ENCODE assay signal across 16 mouse cellular contexts in genomic region chr12:13706510-13706909, GRCm38 (mm10).
A peak's percentile ranks its signal among the peaks of the same experiment; 100 is the strongest.
DNase-seq lines count a peak whose midpoint lies in the region; ATAC-seq and TF ChIP-seq lines count a peak whose summit lies in the region.
"Had no signal": no experiment of that assay in that cellular context is flagged by ENCODE, and none has a peak within 500 bp of the region (broad histone marks: within the 10 kb centered on the region; RNA-seq: fewer than 3 reads in every experiment).

No protein-coding gene starts in this region.

- WGBS in kidney, postnatal 0 days: 24% methylated on average over 4 of the region's 4 CpGs
- WGBS in embryonic facial prominence, embryonic 14.5 days: 66% methylated on average over 4 of the region's 4 CpGs
- 10% methylated on average over 4 of the region's 4 CpGs for WGBS in forebrain, embryonic 16.5 days
- WGBS in midbrain, postnatal 0 days: 28% methylated on average over 4 of the region's 4 CpGs

- no peak for ATAC-seq in kidney, postnatal 0 days (replicated peaks; ENCODE audit: low FRiP score, low read depth)
- peak; percentile 18; the same call in 1 of the 2 replicates for ATAC-seq in embryonic facial prominence, embryonic 14.5 days (ENCODE audit: low read depth)
- peak; percentile 62 for ATAC-seq in forebrain, embryonic 16.5 days
- no peak for ATAC-seq in midbrain, postnatal 0 days (ENCODE audit: low FRiP score)
- ATAC-seq in erythroblast, adult 5-6 weeks (replicated peaks; ENCODE audit: low FRiP score, poor library complexity, severe bottlenecking): no peak

- H3K4me3 ChIP-seq in kidney, postnatal 0 days (replicated peaks; ENCODE audit: low read depth, low read length): no peak overlapping the region
- H3K4me3 ChIP-seq in embryonic facial prominence, embryonic 14.5 days (ENCODE audit: low read depth, low read length): no peak overlapping the region
- no peak overlapping the region for H3K4me3 ChIP-seq in forebrain, embryonic 16.5 days (replicated peaks; ENCODE audit: low read length)
- no peak overlapping the region for H3K4me3 ChIP-seq in midbrain, postnatal 0 days (ENCODE audit: low read depth, low read length)
- H3K4me3 ChIP-seq: heart, embryonic 13.5 days; liver, embryonic 15.5 days had no signal

- no peak overlapping the region for H3K9ac ChIP-seq in kidney, postnatal 0 days (ENCODE audit: low read depth, low read length)
- H3K9ac ChIP-seq in embryonic facial prominence, embryonic 14.5 days (ENCODE audit: low read depth, low read length): no peak overlapping the region
- no peak overlapping the region for H3K9ac ChIP-seq in forebrain, embryonic 16.5 days (replicated peaks; ENCODE audit: low read depth, low read length)
- H3K9ac ChIP-seq in midbrain, postnatal 0 days (replicated peaks; ENCODE audit: low read length, poor library complexity, severe bottlenecking): no peak overlapping the region
- H3K9ac ChIP-seq: heart, embryonic 13.5 days; liver, embryonic 15.5 days had no signal

- H3K4me2 ChIP-seq in kidney, postnatal 0 days (ENCODE audit: low read length): no peak overlapping the region
- H3K4me2 ChIP-seq in embryonic facial prominence, embryonic 14.5 days (ENCODE audit: low read depth, low read length): no peak overlapping the region
- no peak overlapping the region for H3K4me2 ChIP-seq in forebrain, embryonic 16.5 days (ENCODE audit: low read length)
- no peak overlapping the region for H3K4me2 ChIP-seq in midbrain, postnatal 0 days (ENCODE audit: low read depth, low read length, poor library complexity, severe bottlenecking)
- H3K4me2 ChIP-seq: heart, embryonic 13.5 days; liver, embryonic 15.5 days had no signal

- H3K27me3 ChIP-seq in kidney, postnatal 0 days (ENCODE audit: insufficient read depth, low read length): no peaks in the 10 kb centered on the region
- H3K27me3 ChIP-seq in embryonic facial prominence, embryonic 14.5 days (replicated peaks; ENCODE audit: control insufficient read depth, insufficient read depth, low read length): no peaks in the 10 kb centered on the region
- no peaks in the 10 kb centered on the region for H3K27me3 ChIP-seq in forebrain, embryonic 16.5 days (replicated peaks; ENCODE audit: control insufficient read depth, insufficient read depth, low read length)
- H3K27me3 ChIP-seq in midbrain, postnatal 0 days (ENCODE audit: insufficient read depth, low read length): no peaks in the 10 kb centered on the region
- H3K27me3 ChIP-seq: heart, embryonic 13.5 days; liver, embryonic 15.5 days had no signal

- TF ChIP-seq CTCF in kidney, postnatal 0 days (IDR thresholded peaks at IDR 0.05; ENCODE audit: low read depth): no peak
- no peak for TF ChIP-seq CTCF in midbrain, postnatal 0 days (IDR thresholded peaks at IDR 0.05)

- H3K4me1 ChIP-seq in kidney, postnatal 0 days (replicated peaks; ENCODE audit: insufficient read depth, low read length): no peaks in the 10 kb centered on the region
- H3K4me1 ChIP-seq in embryonic facial prominence, embryonic 14.5 days (ENCODE audit: control insufficient read depth, insufficient read depth, low read length): no peaks in the 10 kb centered on the region
- peaks cover 4% of the 10 kb centered on the region; the same call in 1 of the 2 replicates for H3K4me1 ChIP-seq in forebrain, embryonic 16.5 days (replicated peaks; ENCODE audit: control insufficient read depth, insufficient read depth, low read length)
- H3K4me1 ChIP-seq in midbrain, postnatal 0 days (ENCODE audit: insufficient read depth, low read length): no peaks in the 10 kb centered on the region
- H3K4me1 ChIP-seq: heart, embryonic 13.5 days; liver, embryonic 15.5 days had no signal

- H3K36me3 ChIP-seq in kidney, postnatal 0 days (ENCODE audit: insufficient read depth, low read length): no peaks in the 10 kb centered on the region
- no peaks in the 10 kb centered on the region for H3K36me3 ChIP-seq in embryonic facial prominence, embryonic 14.5 days (ENCODE audit: control insufficient read depth, insufficient read depth, low read length)
- H3K36me3 ChIP-seq in forebrain, embryonic 16.5 days (ENCODE audit: control insufficient read depth, insufficient read depth): no peaks in the 10 kb centered on the region
- no peaks in the 10 kb centered on the region for H3K36me3 ChIP-seq in midbrain, postnatal 0 days (ENCODE audit: insufficient read depth, low read length)
- H3K36me3 ChIP-seq: heart, embryonic 13.5 days; liver, embryonic 15.5 days had no signal

- H3K27ac ChIP-seq in kidney, postnatal 0 days: no peak overlapping the region
- no peak overlapping the region for H3K27ac ChIP-seq in embryonic facial prominence, embryonic 14.5 days (replicated peaks; ENCODE audit: low read depth, low read length)
- no peak overlapping the region for H3K27ac ChIP-seq in forebrain, embryonic 16.5 days (ENCODE audit: low read length)
- no peak overlapping the region for H3K27ac ChIP-seq in midbrain, postnatal 0 days (ENCODE audit: low read depth, low read length)
- H3K27ac ChIP-seq: heart, embryonic 13.5 days; liver, embryonic 15.5 days; stomach, postnatal 0 days had no signal

- peak; percentile 21 for DNase-seq in kidney, postnatal 0 days (ENCODE audit: low spot score)
- DNase-seq in kidney, adult 8-10 months: no peak
- DNase-seq in embryonic facial prominence, embryonic 14.5 days (ENCODE audit: low spot score): peak; percentile 65
- peak; percentile 69 for DNase-seq in midbrain, postnatal 0 days (ENCODE audit: low spot score)
- DNase-seq in cerebellum, adult 11-12 months: no peak
- DNase-seq: cerebellum, adult 11 months; embryo, embryonic 11 days; gastrocnemius, postnatal 25 days; kidney, postnatal 14 days; lung, postnatal 14 days; thymus, postnatal 25 days had no signal

- H3K9me3 ChIP-seq in kidney, postnatal 0 days (replicated peaks; ENCODE audit: low read length): no peaks in the 10 kb centered on the region
- no peaks in the 10 kb centered on the region for H3K9me3 ChIP-seq in embryonic facial prominence, embryonic 14.5 days (ENCODE audit: control insufficient read depth, low read length)
- no peaks in the 10 kb centered on the region for H3K9me3 ChIP-seq in forebrain, embryonic 16.5 days (ENCODE audit: control insufficient read depth, low read length)
- no peaks in the 10 kb centered on the region for H3K9me3 ChIP-seq in midbrain, postnatal 0 days (ENCODE audit: low read length)
- H3K9me3 ChIP-seq: heart, embryonic 13.5 days; liver, embryonic 15.5 days had no signal

Comparison
In these comparisons a context has a peak if more than half of its experiments do, and no peak if none do; other contexts are left out.
1. DNase-seq: peak in kidney, postnatal 0 days (single experiment), embryonic facial prominence, embryonic 14.5 days (single experiment) and midbrain, postnatal 0 days (single experiment); none in kidney, adult 8-10 months (0 of 2) and cerebellum, adult 11-12 months (single experiment).
2. ATAC-seq: peak in embryonic facial prominence, embryonic 14.5 days (single experiment) and forebrain, embryonic 16.5 days (single experiment); none in kidney, postnatal 0 days (single experiment), midbrain, postnatal 0 days (single experiment) and erythroblast, adult 5-6 weeks (single experiment).